Mouse (Mus musculus) midbrain, embryonic 14.5 days (tissue): Measurements from ENCODE around the gene Nlrx1. TPM values are rescaled to one million over a fixed set of nuclear protein-coding genes. Genes with fewer than 3 reads are reported as not detected.

Source experiments
- ATAC-seq: fragments of 200-750 bp; cut with Nextera tagmentation; 2 replicates; pipeline ENCODE4 v1.8.0; 2017; ENCODE audit warnings: moderate number of reproducible peaks, moderate library complexity; ENCODE audit not compliant: low FRiP score, low TSS enrichment
- DNase-seq: peaks from one replicate; pipeline ENCODE4 v3.0.0-alpha.2; 2015
- H3K27ac ChIP-seq: fragments of 300-500 bp; sonication (generic); replicated peaks from 2 replicates; pipeline ENCODE4 v1.5.1; 2014; ENCODE audit warnings: mild to moderate bottlenecking, low read depth, low read length, moderate library complexity
- H3K27me3 ChIP-seq: fragments of 300-500 bp; sonication (generic); 2 replicates; pipeline ENCODE4 v1.6.1; 2014; ENCODE audit warnings: low read length, control low read depth, mixed read lengths; ENCODE audit not compliant: control insufficient read depth, insufficient read depth
- H3K36me3 ChIP-seq: fragments of 300-500 bp; sonication (generic); 2 replicates; pipeline ENCODE4 v1.6.1; 2014; ENCODE audit warnings: low read length, control low read depth; ENCODE audit not compliant: control insufficient read depth, insufficient read depth
- H3K4me1 ChIP-seq: fragments of 300-500 bp; sonication (generic); 2 replicates; pipeline ENCODE4 v1.6.1; 2014; ENCODE audit warnings: mild to moderate bottlenecking, antibody characterized with exemption, low read length, control low read depth; ENCODE audit not compliant: control insufficient read depth, insufficient read depth
- H3K4me2 ChIP-seq: fragments of 300-500 bp; sonication (generic); 2 replicates; pipeline ENCODE4 v1.6.1; 2014; ENCODE audit warnings: mild to moderate bottlenecking, low read length, moderate library complexity
- H3K4me3 ChIP-seq: fragments of 300-500 bp; sonication (generic); replicated peaks from 2 replicates; pipeline ENCODE4 v1.5.1; 2014; ENCODE audit warnings: low read depth, low read length
- H3K9ac ChIP-seq: fragments of 300-500 bp; sonication (generic); replicated peaks from 2 replicates; pipeline ENCODE4 v1.6.1; 2014; ENCODE audit warnings: mild to moderate bottlenecking, low read length, moderate library complexity
- H3K9me3 ChIP-seq: fragments of 300-500 bp; sonication (generic); 2 replicates; pipeline ENCODE4 v1.6.1; 2016; ENCODE audit warnings: low read length, control low read depth, mixed read lengths; ENCODE audit not compliant: control insufficient read depth
- WGBS: fragments of 180-500 bp; shearing (Covaris S2); extraction: QIAGEN DNeasy Blood & Tissue Kit; methylation state at CpG from one replicate; pipeline ENCODE4 v1.1.7; 2014; 5-methylcytosine and 5-hydroxymethylcytosine counted together
- polyA plus RNA-seq: library from polyadenylated mRNA; unstranded; fragments of >200 nt; fragmentation: Nextera tagmentation; extraction: Ambion mirVana; gene quantifications from 2 replicates; pipeline ENCODE4 v1.2.1, GENCODE M21; 2014

The Nlrx1 gene
- 3.7 and 3.9 TPM in 2 replicates for polyA plus RNA-seq

GRCm38 (mm10) chr9:44268432-44268831, at the start of gene Nlrx1:
Nlrx1 (minus strand) TSS chr9:44268599.
- no peaks in the 10 kb centered on the region for H3K27me3 ChIP-seq
- peak within 1 kb of the TSS; percentile 58 for H3K27ac ChIP-seq
- WGBS = 85% methylated on average over 6 of the region's 6 CpGs
- no peak for DNase-seq
- peak within 1 kb of the TSS; percentile 44 for H3K9ac ChIP-seq
- H3K36me3 ChIP-seq = peaks cover 6% of the 10 kb centered on the region; the same call in 1 of the 2 replicates
- no peaks in the 10 kb centered on the region for H3K9me3 ChIP-seq
- peak within 1 kb of the TSS; percentile 29 for H3K4me3 ChIP-seq
- H3K4me1 ChIP-seq = peaks cover 25% of the 10 kb centered on the region
- ATAC-seq = no peak
- H3K4me2 ChIP-seq = peak within 1 kb of the TSS; percentile 62

GRCm38 (mm10) chr9:44317452-44317851, 49.1 kb upstream of the Nlrx1 start:
- DNase-seq (no peak), ATAC-seq (no peak)
- Histone ChIP-seq H3K9ac (no peak overlapping the region), H3K36me3 (peaks cover 40% of the 10 kb centered on the region), H3K4me3 (no peak overlapping the region), H3K27me3 (no peaks in the 10 kb centered on the region), H3K27ac (no peak overlapping the region), H3K4me2 (peak overlapping the region; percentile 87), H3K9me3 (no peaks in the 10 kb centered on the region), H3K4me1 (peaks cover 33% of the 10 kb centered on the region)
- WGBS = 58% methylated on average over 4 of the region's 4 CpGs

DNA sequence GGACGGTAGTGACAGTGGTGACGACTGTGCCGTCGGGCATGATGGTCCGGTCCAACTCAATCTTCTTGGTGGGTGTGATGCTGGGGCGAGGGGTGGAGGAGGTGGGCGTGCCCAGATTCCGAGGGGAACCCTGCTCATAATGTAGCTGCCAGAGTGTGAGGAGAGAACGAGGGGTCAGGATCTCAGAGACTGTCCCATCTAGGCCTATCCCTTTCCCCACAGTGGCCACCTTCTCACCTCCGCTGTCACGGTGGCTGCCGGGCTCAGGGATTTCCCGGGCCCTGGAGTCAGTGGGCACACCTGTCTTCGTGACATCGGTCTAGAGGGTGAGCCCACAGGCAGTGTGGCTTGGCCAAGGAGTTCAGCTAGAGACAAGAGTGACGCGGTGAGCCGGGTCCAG, 46.5 kb upstream of the Nlrx1 start:
- DNase-seq (no peak), ATAC-seq (no peak)
- H3K27ac ChIP-seq = no peak overlapping the region
- no peak overlapping the region for H3K9ac ChIP-seq
- no peak overlapping the region for H3K4me2 ChIP-seq
- 93% methylated on average over 18 of the region's 18 CpGs for WGBS
- H3K27me3 ChIP-seq = no peaks in the 10 kb centered on the region
- no peaks in the 10 kb centered on the region for H3K9me3 ChIP-seq
- peaks cover 24% of the 10 kb centered on the region for H3K4me1 ChIP-seq
- H3K36me3 ChIP-seq = peaks cover 55% of the 10 kb centered on the region
- no peak overlapping the region for H3K4me3 ChIP-seq

GRCm38 (mm10) chr9:44314257-44314547, 45.8 kb upstream of the Nlrx1 start:
- Histone ChIP-seq H3K27me3 (no peaks in the 10 kb centered on the region), H3K9ac (no peak overlapping the region), H3K27ac (no peak overlapping the region), H3K4me2 (no peak overlapping the region), H3K36me3 (peaks cover 55% of the 10 kb centered on the region), H3K4me3 (no peak overlapping the region), H3K4me1 (peaks cover 23% of the 10 kb centered on the region), H3K9me3 (no peaks in the 10 kb centered on the region)
- DNase-seq (no peak), ATAC-seq (no peak)
- WGBS = 57% methylated on average over 4 of the region's 4 CpGs

DNA sequence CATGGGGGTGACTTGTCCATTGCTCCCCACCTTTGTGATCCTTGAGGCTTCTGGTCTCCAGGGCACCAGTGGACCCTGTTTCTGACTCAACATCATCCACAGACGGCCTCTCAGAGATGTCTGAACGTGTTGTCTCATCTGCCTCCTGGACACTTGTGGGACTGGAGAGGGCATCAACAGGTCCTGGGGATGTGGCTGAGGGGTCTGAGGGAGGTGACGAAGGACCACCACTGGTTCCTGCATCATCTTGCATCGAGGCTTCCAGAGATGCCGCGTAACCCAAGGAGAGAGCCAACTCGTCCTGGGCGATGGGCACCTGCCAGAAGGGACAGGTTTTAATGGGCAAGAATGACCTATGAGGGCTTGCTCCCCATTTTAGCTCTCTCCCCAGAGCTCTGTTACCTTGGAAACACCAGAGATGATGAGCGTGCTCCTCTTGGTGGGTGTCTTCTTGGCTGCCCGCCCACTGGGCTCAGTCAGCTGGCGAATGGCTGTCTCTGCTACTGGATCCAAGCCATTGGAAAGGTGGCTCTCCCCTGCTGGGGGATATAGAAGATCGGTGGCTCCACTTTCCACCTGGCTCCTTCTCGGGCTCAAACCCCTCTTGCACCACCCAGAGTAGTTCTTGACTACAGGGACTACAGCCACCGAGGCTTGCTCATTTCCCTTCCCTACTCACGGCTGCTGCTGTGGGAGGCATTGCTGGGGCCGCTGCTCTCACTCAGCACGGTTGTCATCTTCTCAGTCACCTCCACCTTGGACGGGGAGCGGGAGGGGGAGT, 45.3 kb upstream of the Nlrx1 start:
- Histone ChIP-seq H3K36me3 (peaks cover 55% of the 10 kb centered on the region), H3K27ac (no peak overlapping the region)
- WGBS = 70% methylated on average over 19 of the region's 19 CpGs

GRCm38 (mm10) chr9:44311136-44312134, 43.0 kb upstream of the Nlrx1 start:
- no peak overlapping the region for H3K4me3 ChIP-seq
- ATAC-seq (no peak), DNase-seq (peak; percentile 39)
- no peak overlapping the region; the same call in 1 of the 2 replicates for H3K4me2 ChIP-seq
- H3K9me3 ChIP-seq = no peaks in the 10 kb centered on the region
- no peak overlapping the region for H3K9ac ChIP-seq
- H3K4me1 ChIP-seq = no peaks in the 10 kb centered on the region
- WGBS = 7% methylated on average over 27 of the region's 27 CpGs
- no peaks in the 10 kb centered on the region for H3K27me3 ChIP-seq
- H3K36me3 ChIP-seq = peaks cover 54% of the 10 kb centered on the region
- H3K27ac ChIP-seq = no peak overlapping the region

More for the DNA sequence above, 45.3 kb upstream of the Nlrx1 start:
- Histone ChIP-seq H3K27me3 (no peaks in the 10 kb centered on the region), H3K9me3 (no peaks in the 10 kb centered on the region), H3K4me2 (no peak overlapping the region), H3K9ac (no peak overlapping the region), H3K4me1 (peaks cover 17% of the 10 kb centered on the region), H3K4me3 (no peak overlapping the region)
- no peak for ATAC-seq
- DNase-seq = no peak

GRCm38 (mm10) chr9:44310750-44311135, 42.3 kb upstream of the Nlrx1 start:
- peaks cover 47% of the 10 kb centered on the region for H3K36me3 ChIP-seq
- no peak overlapping the region for H3K9ac ChIP-seq
- no peaks in the 10 kb centered on the region for H3K4me1 ChIP-seq
- ATAC-seq = no peak
- DNase-seq = no peak
- no peak overlapping the region for H3K27ac ChIP-seq
- no peaks in the 10 kb centered on the region for H3K27me3 ChIP-seq
- H3K4me2 ChIP-seq = no peak overlapping the region
- 25% methylated on average over 10 of the region's 10 CpGs for WGBS
- no peak overlapping the region for H3K4me3 ChIP-seq
- no peaks in the 10 kb centered on the region for H3K9me3 ChIP-seq

DNA sequence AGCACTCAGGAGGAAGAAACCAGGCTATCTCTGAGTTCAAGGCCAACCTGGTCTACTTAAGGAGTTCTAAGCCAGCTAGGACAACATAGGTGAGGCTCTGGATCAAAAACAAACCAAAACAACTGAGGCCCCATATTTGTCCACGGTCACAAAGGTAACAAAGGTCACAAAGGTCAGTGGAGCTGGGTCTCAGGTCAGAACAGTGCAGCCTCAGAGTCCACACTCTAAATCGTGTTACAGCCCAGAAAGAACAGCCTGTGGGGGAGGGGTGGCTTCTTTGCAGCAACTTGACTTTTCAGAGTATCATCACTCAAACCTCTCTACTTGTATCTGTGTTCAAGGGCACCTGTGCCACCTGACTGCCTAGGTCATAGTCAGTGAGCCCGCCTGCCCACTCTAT, 41.4 kb upstream of the Nlrx1 start:
- H3K4me3 ChIP-seq = no peak overlapping the region
- peaks cover 2% of the 10 kb centered on the region for H3K4me1 ChIP-seq
- ATAC-seq (no peak), DNase-seq (no peak)
- no peak overlapping the region for H3K27ac ChIP-seq
- no peaks in the 10 kb centered on the region for H3K9me3 ChIP-seq
- H3K27me3 ChIP-seq = no peaks in the 10 kb centered on the region
- WGBS = 63% methylated on average over 3 of the region's 3 CpGs
- H3K4me2 ChIP-seq = no peak overlapping the region
- no peak overlapping the region for H3K9ac ChIP-seq
- H3K36me3 ChIP-seq = peaks cover 38% of the 10 kb centered on the region
